Mouse (Mus musculus): ENCODE data around the gene Pnkp. TPM values are rescaled to one million over a fixed set of nuclear protein-coding genes. Genes with fewer than 3 reads are reported as not detected.
A peak's percentile ranks its signal among the peaks of the same experiment; 100 is the strongest.

Pnkp gene
- polyA plus RNA-seq, 1 experiment from 2014 or later, result 31.6 TPM

- WGBS, result 33% methylated on average over 10 of the region's 10 CpGs
- Histone ChIP-seq H3K4me2 (peak overlapping the region; percentile 68), H3K9ac (peak overlapping the region; percentile 72), H3K4me3 (peak overlapping the region; percentile 54), H3K4me1 (replicated peaks) (peaks cover 61% of the 10 kb centered on the region), H3K36me3 (peaks cover 28% of the 10 kb centered on the region), H3K27ac (replicated peaks) (peak overlapping the region; percentile 98), H3K9me3 (no peaks in the 10 kb centered on the region), H3K27me3 (no peaks in the 10 kb centered on the region)
- ATAC-seq (ENCODE audit: low read depth), result no peak
Measured at GRCm38 (mm10) chr7:44896499-44896898, 39.6 kb downstream of the Pnkp start.

GRCm38 (mm10) chr7:44898607-44899006 lies 41.7 kb downstream of the Pnkp start:
- no peak for ATAC-seq (ENCODE audit: low read depth)
- H3K27me3 ChIP-seq, result no peaks in the 10 kb centered on the region
- H3K9ac ChIP-seq, result no peak overlapping the region
- H3K36me3 ChIP-seq, result peaks cover 49% of the 10 kb centered on the region
- H3K4me1 ChIP-seq (replicated peaks), result peaks cover 57% of the 10 kb centered on the region
- no peak overlapping the region for H3K27ac ChIP-seq (replicated peaks)
- 36% methylated on average over 19 of the region's 19 CpGs for WGBS
- no peak overlapping the region for H3K4me3 ChIP-seq
- H3K9me3 ChIP-seq, result no peaks in the 10 kb centered on the region
- H3K4me2 ChIP-seq, result no peak overlapping the region

- no peak for ATAC-seq (ENCODE audit: low read depth)
- Histone ChIP-seq H3K4me2 (no peak overlapping the region), H3K4me3 (no peak overlapping the region), H3K9me3 (no peaks in the 10 kb centered on the region), H3K9ac (no peak overlapping the region), H3K27me3 (no peaks in the 10 kb centered on the region), H3K4me1 (replicated peaks) (peaks cover 39% of the 10 kb centered on the region), H3K27ac (replicated peaks) (0 out of 2 replicates have a peak overlapping the region, but pooled peaks have one; percentile 13), H3K36me3 (peaks cover 70% of the 10 kb centered on the region)
- WGBS, result 90% methylated on average over 11 of the region's 11 CpGs
Measured at GRCm38 (mm10) chr7:44900632-44901031, 43.7 kb downstream of the Pnkp start.

- WGBS, result 19% methylated on average over 21 of the region's 21 CpGs
- Histone ChIP-seq H3K4me1 (replicated peaks) (peaks cover 38% of the 10 kb centered on the region), H3K27me3 (no peaks in the 10 kb centered on the region), H3K9me3 (no peaks in the 10 kb centered on the region), H3K4me2 (peak overlapping the region; percentile 41), H3K27ac (replicated peaks) (peak overlapping the region; percentile 49; the same call in 1 of the 2 replicates), H3K36me3 (peaks cover 76% of the 10 kb centered on the region), H3K9ac (0 out of 2 replicates have a peak overlapping the region, but pooled peaks have one; percentile 1), H3K4me3 (0 out of 2 replicates have a peak overlapping the region, but pooled peaks have one; percentile 10)
- ATAC-seq (ENCODE audit: low read depth), result no peak
Measured at GRCm38 (mm10) chr7:44901230-44901722, 44.3 kb downstream of the Pnkp start.

DNA sequence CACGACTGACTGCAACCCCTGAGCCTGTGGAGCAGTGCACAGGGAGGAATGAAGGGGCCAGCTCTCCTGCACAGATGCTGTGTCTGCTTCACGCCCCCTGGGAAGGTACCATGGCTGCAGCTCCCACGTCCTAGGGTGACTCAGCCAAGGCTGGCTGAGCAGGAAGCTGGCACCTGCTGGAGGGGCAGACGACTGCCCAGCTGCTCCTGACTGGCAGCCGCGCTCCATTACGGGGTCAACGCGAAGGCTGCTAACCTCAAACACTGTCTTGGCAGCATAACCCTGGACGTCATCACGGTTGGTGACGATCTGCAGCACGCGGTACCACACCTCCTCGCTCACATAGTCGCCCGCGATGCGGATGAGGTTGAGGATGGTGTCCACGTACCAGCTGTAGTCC lies 48.5 kb downstream of the Pnkp start:
- no peak for ATAC-seq (ENCODE audit: low read depth)
- H3K9me3 ChIP-seq, result no peaks in the 10 kb centered on the region
- H3K27me3 ChIP-seq, result no peaks in the 10 kb centered on the region
- peaks cover 100% of the 10 kb centered on the region for H3K36me3 ChIP-seq
- no peak overlapping the region for H3K9ac ChIP-seq
- no peak overlapping the region for H3K4me3 ChIP-seq
- H3K4me2 ChIP-seq, result no peak overlapping the region
- whole genome bisulfite sequencing, result 93% methylated on average over 20 of the region's 20 CpGs
- H3K27ac ChIP-seq (replicated peaks), result no peak overlapping the region
- H3K4me1 ChIP-seq (replicated peaks), result peaks cover 14% of the 10 kb centered on the region

DNA sequence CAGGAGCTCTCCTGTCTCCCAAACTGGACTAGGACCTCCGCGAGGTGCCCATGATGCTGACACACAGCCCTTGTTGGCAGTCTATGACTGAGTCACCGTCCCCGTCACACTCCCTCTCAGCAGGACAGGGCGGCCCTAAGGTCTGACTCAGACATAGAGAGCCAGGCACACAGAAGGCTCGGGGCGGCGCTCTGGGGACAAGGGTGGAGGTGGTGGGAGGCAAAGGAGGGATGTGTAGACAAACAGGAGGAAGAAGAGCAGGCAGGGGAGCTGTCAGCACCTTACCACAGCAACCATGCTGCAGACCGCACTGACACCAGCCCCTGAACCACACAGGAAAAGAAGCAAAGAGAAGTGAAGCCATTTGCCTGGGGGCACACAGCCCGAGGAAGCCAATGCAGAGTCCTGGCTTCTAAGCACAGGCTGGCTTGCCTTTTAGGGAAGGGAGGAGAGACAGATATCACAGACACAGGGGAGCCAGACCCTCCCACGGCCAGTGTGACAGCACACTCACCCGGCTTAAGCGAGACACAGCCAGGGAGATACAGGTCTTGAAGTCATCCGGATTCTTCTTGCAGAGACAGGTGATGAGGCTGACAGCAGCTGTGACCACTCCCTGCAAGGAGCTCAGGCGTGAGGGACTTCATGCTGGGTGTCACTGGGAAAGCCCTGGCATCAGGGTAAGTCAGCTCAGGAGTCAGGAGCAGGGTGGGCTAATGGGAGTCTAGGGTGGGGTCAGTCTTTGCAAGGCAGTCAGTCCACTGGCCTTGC lies 52.0 kb downstream of the Pnkp start:
- ATAC-seq (ENCODE audit: low read depth), result no peak
- H3K36me3 ChIP-seq, result peaks cover 100% of the 10 kb centered on the region
- no peak overlapping the region for H3K27ac ChIP-seq (replicated peaks)
- no peak overlapping the region for H3K4me3 ChIP-seq
- no peak overlapping the region for H3K4me2 ChIP-seq
- H3K4me1 ChIP-seq (replicated peaks), result no peaks in the 10 kb centered on the region
- no peaks in the 10 kb centered on the region for H3K9me3 ChIP-seq
- H3K27me3 ChIP-seq, result no peaks in the 10 kb centered on the region
- 93% methylated on average over 15 of the region's 15 CpGs for WGBS
- H3K9ac ChIP-seq, result no peak overlapping the region

MicroRNAs within 50 kb of the gene (microRNA counts, 519-probe panel; counts per million panel counts)
- not detected for microRNA mmu-miR-707

Small RNA genes lying within 50 kb of the gene (microRNA-seq; reads per million reads assigned to microRNA genes)
- gene Mir707, result not detected

Other genes with a start within 250 kb of the Pnkp start
- 1.9 and 2.6 TPM in 2 replicates for gene Myh14, start 186.3 kb upstream of the Pnkp start, polyA plus RNA-seq (2015; fragmentation: Nextera tagmentation; extraction: Ambion mirVana)
- gene Izumo2, start 148.4 kb upstream of the Pnkp start, polyA plus RNA-seq (2015; fragmentation: Nextera tagmentation; extraction: Ambion mirVana), result not detected in 2 replicates
- gene Vrk3, start 108.7 kb upstream of the Pnkp start, polyA plus RNA-seq (2015; fragmentation: Nextera tagmentation; extraction: Ambion mirVana), result 25.1 and 30.5 TPM in 2 replicates
- gene Zfp473, start 106.1 kb upstream of the Pnkp start, polyA plus RNA-seq (2015; fragmentation: Nextera tagmentation; extraction: Ambion mirVana), result 1.2 and 1.3 TPM in 2 replicates
- 51.0 and 53.0 TPM in 2 replicates for gene Nup62, start 41.1 kb upstream of the Pnkp start, polyA plus RNA-seq (2015; fragmentation: Nextera tagmentation; extraction: Ambion mirVana)
- 1.1 and 2.0 TPM in 2 replicates for gene Il4i1, start 40.8 kb upstream of the Pnkp start, polyA plus RNA-seq (2015; fragmentation: Nextera tagmentation; extraction: Ambion mirVana)
- gene Atf5, start 40.5 kb upstream of the Pnkp start, polyA plus RNA-seq (2015; fragmentation: Nextera tagmentation; extraction: Ambion mirVana), result 4.1 and 4.8 TPM in 2 replicates
- gene Akt1s1, start 8.1 kb upstream of the Pnkp start, polyA plus RNA-seq (2015; fragmentation: Nextera tagmentation; extraction: Ambion mirVana), result 89.7 and 99.0 TPM in 2 replicates
- gene Tbc1d17, start 8.1 kb upstream of the Pnkp start, polyA plus RNA-seq (2015; fragmentation: Nextera tagmentation; extraction: Ambion mirVana), result 94.0 and 101 TPM in 2 replicates
- 471 and 515 TPM in 2 replicates for gene Ptov1, start 12.6 kb downstream of the Pnkp start, polyA plus RNA-seq (2015; fragmentation: Nextera tagmentation; extraction: Ambion mirVana)
- gene Med25, start 35.6 kb downstream of the Pnkp start, polyA plus RNA-seq (2015; fragmentation: Nextera tagmentation; extraction: Ambion mirVana), result 134 and 138 TPM in 2 replicates
- 14.9 and 17.9 TPM in 2 replicates for gene Fuz, start 38.9 kb downstream of the Pnkp start, polyA plus RNA-seq (2015; fragmentation: Nextera tagmentation; extraction: Ambion mirVana)
- gene Ap2a1, start 72.4 kb downstream of the Pnkp start, polyA plus RNA-seq (2015; fragmentation: Nextera tagmentation; extraction: Ambion mirVana), result 115 and 116 TPM in 2 replicates
- gene Tsks, start 86.1 kb downstream of the Pnkp start, polyA plus RNA-seq (2015; fragmentation: Nextera tagmentation; extraction: Ambion mirVana), result 0.22 TPM in 1 of 2 replicates, not detected in the other
- gene Cpt1c, start 117.7 kb downstream of the Pnkp start, polyA plus RNA-seq (2015; fragmentation: Nextera tagmentation; extraction: Ambion mirVana), result 47.3 and 54.9 TPM in 2 replicates
- 612 and 623 TPM in 2 replicates for gene Prmt1, start 129.4 kb downstream of the Pnkp start, polyA plus RNA-seq (2015; fragmentation: Nextera tagmentation; extraction: Ambion mirVana)
- gene Irf3, start 140.5 kb downstream of the Pnkp start, polyA plus RNA-seq (2015; fragmentation: Nextera tagmentation; extraction: Ambion mirVana), result 60.3 and 67.3 TPM in 2 replicates
- gene Bcl2l12, start 141.6 kb downstream of the Pnkp start, polyA plus RNA-seq (2015; fragmentation: Nextera tagmentation; extraction: Ambion mirVana), result 17.3 and 17.4 TPM in 2 replicates
- 46.2 and 47.2 TPM in 2 replicates for gene Scaf1, start 159.2 kb downstream of the Pnkp start, polyA plus RNA-seq (2015; fragmentation: Nextera tagmentation; extraction: Ambion mirVana)
- gene Rras, start 160.8 kb downstream of the Pnkp start, polyA plus RNA-seq (2015; fragmentation: Nextera tagmentation; extraction: Ambion mirVana), result 15.0 and 16.5 TPM in 2 replicates
- 12.3 and 15.1 TPM in 2 replicates for gene Prr12, start 195.7 kb downstream of the Pnkp start, polyA plus RNA-seq (2015; fragmentation: Nextera tagmentation; extraction: Ambion mirVana)
- gene Nosip, start 205.3 kb downstream of the Pnkp start, polyA plus RNA-seq (2015; fragmentation: Nextera tagmentation; extraction: Ambion mirVana), result 58.9 and 65.6 TPM in 2 replicates
- 16.8 and 17.2 TPM in 2 replicates for gene Prrg2, start 205.5 kb downstream of the Pnkp start, polyA plus RNA-seq (2015; fragmentation: Nextera tagmentation; extraction: Ambion mirVana)
- 127 and 134 TPM in 2 replicates for gene Rcn3, start 235.1 kb downstream of the Pnkp start, polyA plus RNA-seq (2015; fragmentation: Nextera tagmentation; extraction: Ambion mirVana)
- gene Fcgrt, start 246.7 kb downstream of the Pnkp start, polyA plus RNA-seq (2015; fragmentation: Nextera tagmentation; extraction: Ambion mirVana), result 25.6 and 27.3 TPM in 2 replicates

Measured in neural tube, embryonic 13.5 days (tissue).